Mouse (Mus musculus) cerebellum, postnatal 14 days (tissue): ENCODE measurements around the gene Nom1.

Source experiments
- DNase-seq, 2 experiments: peaks; one replicate each; pipeline ENCODE4 v3.0.0; 2021; ENCODE audit warnings: mixed read lengths in 2 of 2

Gene Nom1

DNA sequence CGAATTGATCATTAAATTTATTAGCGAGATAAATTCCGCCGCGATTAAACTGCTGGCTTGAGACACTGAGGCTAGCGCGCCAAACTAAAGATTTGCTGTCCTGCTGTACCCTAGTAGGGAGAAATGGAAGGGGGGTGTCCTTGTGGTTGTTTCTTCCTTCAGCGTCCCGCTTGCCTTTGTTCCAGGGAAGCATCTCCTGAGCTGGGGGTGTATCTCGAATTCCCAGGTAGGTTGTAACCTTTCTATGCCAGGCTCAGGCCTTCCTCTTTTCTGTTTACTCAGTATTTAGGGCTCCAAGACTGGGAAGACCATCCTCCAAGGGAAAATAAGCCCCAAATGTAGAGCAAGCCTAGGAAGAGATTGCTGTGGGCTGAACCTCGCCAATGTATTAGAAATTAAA lies 36.9 kb downstream of the Nom1 start:
- no peak for DNase-seq

DNA sequence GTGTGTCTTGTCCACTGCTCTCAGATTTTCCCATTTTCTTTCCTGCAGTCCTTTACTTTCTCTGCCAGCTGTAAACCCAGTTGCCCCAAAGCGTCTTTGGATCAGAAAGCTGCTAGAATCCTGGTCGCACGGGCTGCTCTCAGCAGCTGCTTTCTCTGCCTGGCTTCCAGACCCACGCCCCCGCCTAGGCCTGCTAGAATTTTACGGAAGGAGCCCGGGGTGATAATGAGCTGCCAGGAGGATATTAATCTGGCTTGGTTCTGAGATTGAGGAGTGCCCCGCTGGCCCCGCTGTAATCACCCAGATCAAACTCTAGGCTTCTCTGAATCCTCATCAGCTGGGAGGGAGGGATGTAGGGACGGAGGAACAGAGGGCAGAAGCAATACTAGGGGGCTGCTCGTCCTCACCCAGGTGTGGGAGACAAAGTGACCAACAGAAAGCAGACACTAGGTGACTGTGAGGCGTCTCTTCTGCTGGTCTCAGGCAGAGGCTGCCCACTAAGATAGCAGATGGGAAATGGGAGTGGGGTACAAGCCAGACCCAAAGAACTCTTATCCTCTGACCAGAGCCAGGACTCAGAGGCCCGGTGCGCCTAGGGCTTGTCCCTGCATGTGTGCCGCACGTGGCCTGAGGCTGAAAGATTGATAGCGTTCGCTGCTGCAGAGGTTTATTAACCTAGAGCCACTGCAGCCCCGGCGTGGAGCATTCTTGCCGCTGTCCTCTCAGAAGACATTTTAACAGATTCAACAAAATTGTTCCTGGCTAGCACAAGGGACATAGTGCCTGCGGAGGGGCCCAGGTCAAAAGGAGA lies 37.6 kb downstream of the Nom1 start:
- no peak for DNase-seq

DNA sequence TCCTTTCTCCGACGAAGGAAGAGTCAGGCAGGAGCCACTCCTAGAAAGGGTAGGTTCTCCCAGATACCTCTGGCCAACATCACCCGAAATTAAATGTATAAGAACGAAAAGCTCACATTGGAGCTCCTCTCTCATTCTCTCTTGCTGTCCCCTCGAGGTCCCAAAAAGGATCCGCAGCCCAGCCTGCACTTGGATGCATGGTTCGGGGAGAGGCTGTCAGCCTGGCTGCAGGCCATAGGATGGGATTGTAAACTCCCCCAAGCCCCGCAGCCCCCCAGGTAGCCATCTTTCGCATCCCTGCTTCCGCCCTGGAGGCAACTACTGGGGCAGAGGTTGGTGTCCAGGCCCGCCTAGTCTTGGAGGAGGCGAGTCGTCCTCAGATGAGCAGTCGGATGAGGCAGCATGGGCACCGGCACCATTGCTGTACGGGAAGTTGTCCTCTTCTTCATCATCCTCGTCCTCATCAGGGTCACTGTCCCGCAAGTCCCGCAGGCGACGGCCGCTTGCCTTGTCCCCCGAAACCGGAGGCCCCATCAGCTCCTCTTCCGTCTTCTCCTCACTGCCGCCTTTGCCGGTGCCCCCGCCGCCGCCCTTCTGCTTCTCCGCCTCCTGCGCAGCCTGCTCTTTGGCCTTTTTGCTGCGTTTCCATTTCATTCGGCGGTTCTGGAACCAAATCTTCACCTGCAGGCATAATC lies 39.2 kb downstream of the Nom1 start:
- DNase-seq, result peak in 1 of 2 experiments; percentile 19

DNA sequence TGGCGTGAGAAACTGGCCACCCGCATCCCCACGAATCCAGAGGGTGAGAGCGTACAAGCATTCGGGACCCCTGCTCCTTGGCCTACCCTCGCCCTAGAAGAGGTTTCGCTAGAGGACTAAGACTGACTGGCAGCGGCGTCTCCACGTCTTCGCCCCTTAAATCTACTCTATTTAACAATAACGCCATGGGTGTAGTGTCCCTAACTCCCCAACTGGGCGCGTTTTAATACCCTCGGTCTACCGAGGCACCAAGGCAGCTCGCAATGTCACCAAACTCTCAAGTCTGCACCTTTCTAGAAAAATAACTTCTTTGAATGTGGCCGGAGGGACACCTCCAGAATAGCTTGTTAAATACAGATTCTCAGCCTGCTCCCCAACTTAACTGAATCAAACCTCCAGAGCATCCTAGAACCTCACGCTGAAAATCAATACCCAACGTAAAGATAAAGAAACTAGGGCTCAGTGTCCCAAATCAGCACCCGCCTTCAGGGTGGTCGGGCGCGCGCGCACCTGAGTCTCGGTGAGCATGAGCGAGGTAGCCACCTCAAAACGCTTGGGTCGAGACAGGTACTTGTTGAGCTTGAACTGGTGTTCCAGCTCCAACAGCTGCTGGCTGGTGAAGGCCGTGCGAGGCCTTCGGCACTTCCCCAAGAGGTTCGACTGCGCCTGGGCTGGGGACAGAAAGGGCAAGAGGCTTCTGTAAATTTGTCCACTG lies 39.9 kb downstream of the Nom1 start:
- DNase-seq, result no peak

DNA sequence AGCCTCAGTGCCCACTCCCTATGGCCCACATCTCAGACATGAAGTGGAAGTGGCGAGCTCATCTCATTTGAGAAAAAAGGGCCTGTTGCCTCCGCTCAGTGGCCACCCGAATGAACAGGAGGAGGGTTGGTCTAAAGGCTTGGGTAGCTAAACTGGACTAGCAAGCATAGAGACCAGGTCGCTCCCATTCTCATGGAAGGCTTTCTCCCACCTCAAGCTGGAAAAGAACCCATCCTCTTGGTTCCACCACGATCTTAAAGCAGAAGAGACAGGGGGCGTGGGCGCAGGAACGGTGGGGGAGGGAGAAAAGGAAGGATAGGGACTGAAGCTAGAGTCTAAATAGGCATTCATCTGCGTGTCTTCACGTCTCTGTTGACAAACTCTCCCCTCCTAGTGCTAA lies 40.6 kb downstream of the Nom1 start:
- DNase-seq, result no peak

GRCm38 (mm10) chr5:29475556-29475955 lies 41.1 kb downstream of the Nom1 start:
- no peak for DNase-seq

GRCm38 (mm10) chr5:29476021-29476420 lies 41.6 kb downstream of the Nom1 start:
- DNase-seq, result no peak

- DNase-seq, result no peak
Measured at GRCm38 (mm10) chr5:29477474-29478207, 43.2 kb downstream of the Nom1 start.

GRCm38 (mm10) chr5:29478208-29479197 lies 44.0 kb downstream of the Nom1 start, which contains the start of gene Mnx1:
TSS of gene Mnx1 (minus strand) at chr5:29478470.
- peak; percentile 19 to 29 for DNase-seq

DNA sequence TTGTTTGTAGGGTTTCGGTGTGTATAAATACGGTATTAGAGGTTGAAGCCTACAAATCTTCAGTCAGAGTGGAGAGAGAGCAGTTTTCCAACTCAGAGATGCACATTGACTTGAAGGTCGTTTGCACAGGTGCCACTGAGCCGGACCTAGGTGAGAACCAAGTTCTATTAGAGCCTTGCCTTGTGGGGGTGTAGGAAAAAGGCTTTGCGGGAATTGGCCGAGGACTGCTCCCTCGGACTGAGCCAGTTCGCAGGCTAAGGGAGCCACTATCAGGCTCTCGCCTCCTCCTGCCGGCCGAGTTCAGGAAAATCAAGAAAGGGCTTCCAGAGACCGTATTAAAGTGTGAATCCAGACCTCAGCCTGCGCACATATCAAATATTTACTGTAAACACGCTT lies 44.7 kb downstream of the Nom1 start:
- peak; percentile 51 to 59 for DNase-seq

GRCm38 (mm10) chr5:29483801-29484200 lies 49.3 kb downstream of the Nom1 start:
- DNase-seq, result no peak

GRCm38 (mm10) chr5:29484965-29485940 lies 50.8 kb downstream of the Nom1 start:
- peak; percentile 18 to 48 for DNase-seq

DNA sequence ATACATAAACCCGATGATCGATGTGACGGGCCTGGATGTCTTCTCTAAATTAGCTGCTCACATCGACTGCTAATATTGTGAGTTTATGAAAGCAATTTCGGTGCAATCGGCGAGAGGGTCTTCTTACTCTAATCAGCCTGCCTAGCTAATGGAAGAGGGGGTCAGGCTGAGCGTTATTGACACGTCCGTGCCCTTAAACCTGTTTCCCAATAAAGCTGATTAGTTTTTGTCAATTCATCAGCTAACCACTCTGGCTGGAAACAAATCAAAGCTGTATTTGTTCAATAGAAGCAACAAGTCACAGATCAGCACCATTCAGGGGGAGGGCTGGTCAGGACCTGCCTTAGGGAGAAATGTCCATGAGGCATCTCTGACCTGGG lies 51.5 kb downstream of the Nom1 start:
- DNase-seq, result no peak

DNA sequence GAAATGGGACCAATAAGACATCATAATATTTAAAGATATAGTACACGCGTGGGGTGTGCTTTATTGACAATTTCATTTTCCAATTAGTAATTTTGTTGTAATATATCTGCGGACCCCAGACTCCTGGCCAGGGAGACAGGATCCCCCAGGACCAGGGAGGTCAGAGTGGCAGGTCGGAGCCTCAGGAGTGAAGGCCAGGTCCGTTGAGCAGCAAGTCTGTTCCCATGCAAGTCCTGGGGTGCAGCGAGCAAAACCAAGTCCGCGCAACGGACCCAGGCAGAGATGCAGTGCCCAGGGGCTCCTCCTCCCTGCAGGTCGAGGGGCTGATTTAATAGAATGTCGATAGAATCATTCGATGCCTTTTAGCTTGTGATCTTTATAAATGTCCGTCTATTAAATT lies 52.9 kb downstream of the Nom1 start:
- peak in 1 of 2 experiments; percentile 10 for DNase-seq

GRCm38 (mm10) chr5:29507013-29507412 lies 72.5 kb downstream of the Nom1 start:
- DNase-seq, result no peak
